Mouse (Mus musculus): ENCODE results near the gene Nqo1.
A peak's percentile ranks its signal among the peaks of the same experiment; 100 is the strongest.

Nqo1 gene

DNA sequence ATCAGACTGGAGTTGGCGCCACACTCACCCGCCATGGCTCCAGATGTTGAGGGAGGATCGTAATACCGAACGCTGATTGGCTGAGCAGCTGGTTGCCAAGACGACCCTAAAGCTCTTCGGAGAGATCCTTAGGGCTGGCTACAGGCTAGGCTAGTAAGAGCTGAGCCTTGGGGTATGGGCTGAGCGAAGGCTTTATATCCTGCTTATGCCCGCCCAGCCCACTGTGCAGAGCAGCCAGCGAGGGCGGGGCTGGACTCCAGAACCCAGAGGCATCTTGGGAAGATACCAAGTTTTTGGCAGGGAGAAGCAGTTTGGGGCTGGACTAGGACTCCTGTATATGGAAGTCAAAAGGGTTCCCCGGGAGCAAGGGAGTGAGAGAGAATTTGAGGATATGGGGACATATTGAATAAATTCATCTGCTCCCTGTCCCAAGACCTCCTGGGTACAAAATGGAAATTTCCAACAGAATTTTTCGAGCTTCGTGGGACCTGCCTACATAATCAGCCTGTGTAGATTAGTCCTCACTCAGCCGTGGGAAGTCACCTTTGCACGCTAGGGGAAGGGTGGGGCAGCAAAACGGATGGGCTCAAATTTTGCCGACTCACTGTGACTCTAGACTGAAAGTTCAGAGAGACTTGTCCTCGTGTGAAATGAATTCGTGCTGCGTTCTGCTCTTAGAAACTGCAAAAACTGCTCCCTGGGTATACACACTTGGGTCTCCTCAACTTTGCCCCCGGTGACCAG, at the start of gene Nqo1:
Gene Nqo1 (minus strand): TSS at position 169 of the 744 bp plus-strand sequence.
- DNase-seq (ENCODE audit: low spot score in 2 of 2): peak; percentile 83 to 84

DNA sequence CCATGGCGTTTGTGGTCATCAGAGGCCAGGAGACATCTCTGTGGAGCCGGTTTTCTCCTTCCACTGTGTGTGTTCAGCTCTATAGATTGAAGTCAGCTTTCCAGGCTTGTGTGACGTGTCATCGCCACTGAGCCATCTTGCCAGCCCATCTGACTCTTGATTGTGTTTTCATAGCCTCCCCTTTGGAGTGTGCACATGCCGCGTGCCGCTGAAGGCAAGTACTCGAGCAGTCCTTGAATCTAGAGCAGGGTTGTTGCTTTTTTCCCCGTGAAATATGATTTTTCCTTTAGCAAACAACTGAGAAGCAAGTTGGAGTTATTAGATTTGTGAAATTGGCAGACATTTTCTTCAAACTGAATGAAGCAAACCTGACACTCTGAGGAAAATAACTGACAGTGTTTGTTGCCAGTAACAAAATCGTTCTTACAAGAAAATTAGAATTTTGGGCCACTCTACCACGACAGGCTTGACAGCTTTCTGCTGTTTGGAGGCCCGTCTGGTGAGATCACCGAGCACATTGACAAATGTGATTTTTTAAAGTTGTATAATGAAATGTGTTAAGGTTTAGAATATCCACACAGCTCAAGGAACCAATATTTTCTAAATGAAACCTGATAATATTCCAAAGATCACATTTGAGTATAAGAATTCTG, 48.5 kb upstream of the Nqo1 start:
- DNase-seq (ENCODE audit: low spot score in 2 of 2): no peak

DNA sequence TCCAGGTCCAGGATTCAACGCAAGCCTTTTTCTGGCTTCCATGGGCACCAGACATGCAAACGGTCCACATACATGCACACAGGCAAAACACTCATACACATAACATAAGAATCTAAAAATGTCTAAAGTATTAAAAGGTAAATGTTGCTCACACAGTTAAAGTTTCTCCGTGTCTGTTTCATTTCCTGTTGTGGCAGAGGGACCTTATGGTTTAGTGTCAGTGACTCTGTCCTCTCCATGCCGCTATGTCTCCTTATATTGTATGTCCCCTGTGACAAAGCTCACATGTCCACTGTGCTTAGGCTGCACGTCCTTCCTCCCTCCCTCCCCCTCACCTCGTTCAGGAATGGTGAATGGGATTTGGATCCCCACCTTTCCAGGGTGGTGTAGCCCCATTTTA, 46.6 kb upstream of the Nqo1 start:
- no peak for DNase-seq (ENCODE audit: low spot score in 2 of 2)

DNA sequence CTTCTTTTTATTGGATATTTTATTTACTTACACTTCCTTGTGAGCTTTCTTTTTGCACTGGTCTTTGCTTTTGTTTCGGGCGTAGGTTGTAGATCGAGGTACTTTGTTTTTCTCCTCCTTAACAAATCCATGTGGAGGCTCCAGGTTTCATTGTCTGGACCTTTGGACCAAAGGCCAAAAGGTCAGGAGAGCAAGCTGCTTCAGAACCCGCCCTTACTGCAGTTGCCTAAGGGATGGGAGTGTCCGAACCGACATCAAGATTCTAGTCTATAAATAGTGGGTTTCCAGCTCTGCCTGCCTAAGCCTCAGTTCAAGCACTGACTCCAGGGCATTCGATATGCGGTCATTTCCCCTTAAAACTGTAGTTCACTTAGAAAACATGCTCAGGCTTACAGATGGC, 46.1 kb upstream of the Nqo1 start:
- DNase-seq (ENCODE audit: low spot score in 2 of 2): no peak

DNA sequence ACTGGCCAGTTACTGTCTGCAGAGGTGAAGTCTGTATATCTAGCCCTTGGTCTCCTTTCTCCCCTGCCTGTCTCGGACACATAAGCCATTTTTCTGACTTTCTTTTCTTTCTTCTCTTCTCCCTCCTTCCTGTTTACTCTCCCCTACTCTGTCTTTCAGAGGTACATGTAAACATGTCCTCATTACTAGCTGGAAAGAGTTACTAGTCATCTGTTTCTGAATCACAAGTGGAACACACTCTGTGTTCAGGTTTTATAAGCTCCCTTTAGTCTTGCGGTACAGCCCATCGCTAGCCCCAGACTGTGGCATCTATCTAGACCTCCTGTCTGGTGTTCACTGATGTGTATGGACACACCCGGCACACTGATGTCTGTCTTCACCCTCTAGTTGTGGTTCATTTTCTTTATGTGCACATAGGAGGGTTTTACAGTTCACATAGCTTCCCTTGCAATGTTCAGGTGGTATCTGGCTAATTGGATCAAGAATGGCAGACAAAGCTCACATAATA, 45.4 kb upstream of the Nqo1 start:
- DNase-seq (ENCODE audit: low spot score in 2 of 2): no peak

DNA sequence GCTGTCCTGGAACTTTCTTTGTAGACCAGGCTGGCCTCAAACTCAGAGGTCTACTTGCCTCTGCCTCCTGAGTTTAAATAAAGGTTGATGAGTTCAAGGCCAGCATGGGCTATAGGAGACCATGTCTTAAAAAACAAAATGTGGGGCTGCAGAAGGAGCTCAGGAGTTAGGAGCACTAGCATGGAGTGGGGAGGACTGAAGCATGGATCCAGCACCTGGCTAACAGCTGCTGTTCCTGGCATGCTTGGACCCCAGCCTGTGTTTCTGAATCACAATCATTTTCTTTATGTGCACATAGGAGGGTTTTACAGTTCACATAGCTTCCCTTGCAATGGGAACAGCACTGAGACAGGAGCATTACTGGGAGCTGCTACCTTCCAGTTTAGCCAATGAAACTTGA, 44.7 kb upstream of the Nqo1 start:
- DNase-seq (ENCODE audit: low spot score in 2 of 2): no peak

DNA sequence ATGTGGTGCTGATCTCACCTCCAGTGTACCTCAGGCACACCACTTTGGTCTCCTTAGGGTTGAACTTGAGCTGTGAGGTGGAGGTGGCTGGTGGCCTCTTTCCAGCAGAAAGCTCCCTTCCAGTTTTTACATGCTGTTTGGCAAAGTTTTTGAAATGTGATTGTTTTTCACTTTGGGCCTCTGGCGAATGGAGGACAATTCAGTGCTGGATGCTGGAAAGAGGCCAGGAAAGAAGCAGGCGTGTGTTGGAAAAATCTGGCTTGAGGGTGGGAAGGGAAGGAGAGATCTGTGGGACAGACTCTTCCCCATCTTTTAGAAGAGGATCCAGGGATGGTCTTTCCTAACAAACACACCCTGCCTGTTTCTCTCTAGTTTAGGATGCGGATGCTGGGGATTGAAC, 41.6 kb upstream of the Nqo1 start:
- DNase-seq (ENCODE audit: low spot score in 2 of 2): no peak

DNA sequence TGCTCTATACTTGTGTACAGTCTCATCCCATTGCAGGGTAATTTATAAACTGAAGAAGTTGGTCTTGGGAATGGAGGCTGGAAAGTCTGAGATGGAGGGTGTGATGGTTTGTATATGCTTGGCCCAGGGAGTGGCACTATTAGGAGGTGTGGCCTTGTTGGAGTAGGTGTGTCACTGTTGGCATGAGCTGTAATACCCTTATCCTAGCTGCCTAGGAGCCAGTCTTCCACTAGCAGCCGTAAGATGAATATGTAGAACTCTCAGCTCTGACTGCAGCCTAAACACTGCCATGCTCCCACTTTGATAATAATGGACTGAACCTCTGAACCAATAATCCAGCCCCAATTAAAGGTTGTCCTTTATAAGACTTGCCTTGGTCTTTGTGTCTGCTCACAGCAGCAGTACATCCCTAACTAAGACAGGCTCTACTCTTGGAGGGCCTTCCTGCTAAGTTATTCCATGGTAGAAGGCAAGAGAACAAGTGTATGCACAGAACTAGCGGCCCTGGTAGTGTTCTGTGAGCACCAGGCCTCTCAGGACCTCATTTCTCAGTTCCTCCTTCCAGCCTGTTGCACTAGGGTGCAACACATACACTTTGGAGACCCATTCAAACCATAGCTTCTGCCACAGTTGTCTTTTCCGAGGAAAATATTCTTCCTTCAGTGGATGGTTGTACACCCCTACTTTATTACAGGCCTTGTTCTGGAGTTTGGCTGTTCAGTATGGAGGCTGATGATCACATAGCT, 37.0 kb upstream of the Nqo1 start:
- DNase-seq (ENCODE audit: low spot score in 2 of 2): no peak

DNA sequence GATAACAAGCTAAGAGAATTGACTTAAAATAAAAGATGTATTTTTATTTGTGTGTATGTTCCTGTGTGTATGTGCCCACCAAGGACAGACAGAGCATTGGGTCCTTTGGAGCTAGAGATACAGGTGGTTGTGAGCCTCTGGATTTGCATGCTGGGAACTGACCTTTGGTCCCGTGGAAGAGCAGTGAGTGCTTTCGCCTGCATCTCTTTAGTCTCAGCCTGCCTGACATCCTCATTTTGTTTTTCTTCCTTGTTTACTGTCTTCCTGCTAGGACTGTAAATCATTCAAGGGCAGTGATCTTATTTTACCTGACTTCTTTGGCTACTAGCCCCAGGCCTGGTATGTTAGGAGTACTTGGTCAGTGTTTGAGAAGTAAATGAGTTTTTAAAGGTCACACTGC, 34.7 kb upstream of the Nqo1 start:
- DNase-seq (ENCODE audit: low spot score in 2 of 2): no peak

DNA sequence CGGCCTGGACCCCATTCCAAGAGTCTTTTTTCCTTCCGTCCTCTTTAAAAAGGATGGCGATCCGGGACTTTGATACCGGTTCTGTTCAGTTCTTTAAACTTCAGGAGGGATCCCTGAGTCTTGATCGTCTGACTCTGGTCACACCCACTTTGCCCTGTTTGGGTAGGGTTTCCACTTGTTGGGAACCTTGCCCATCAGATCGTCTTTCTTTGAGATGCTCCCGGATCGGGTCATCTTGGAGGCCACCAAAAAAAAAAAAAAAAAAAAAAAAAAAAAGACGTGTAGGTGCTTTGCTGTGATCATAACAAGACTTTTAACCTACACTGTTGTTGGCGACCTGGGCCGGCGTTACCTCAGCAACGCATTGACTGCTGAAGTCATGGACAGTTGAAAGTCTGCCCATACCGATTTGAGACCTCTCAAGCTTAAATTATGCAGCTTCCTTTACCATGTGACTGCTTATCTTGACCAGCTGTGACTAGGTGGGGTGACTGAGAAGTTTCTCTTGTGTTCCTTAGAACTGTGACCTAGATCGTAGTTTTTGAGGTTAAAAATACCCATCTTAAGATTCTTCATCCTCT, 33.9 kb upstream of the Nqo1 start:
- DNase-seq (ENCODE audit: low spot score in 2 of 2): peak in 1 of 2 experiments; percentile 23

DNA sequence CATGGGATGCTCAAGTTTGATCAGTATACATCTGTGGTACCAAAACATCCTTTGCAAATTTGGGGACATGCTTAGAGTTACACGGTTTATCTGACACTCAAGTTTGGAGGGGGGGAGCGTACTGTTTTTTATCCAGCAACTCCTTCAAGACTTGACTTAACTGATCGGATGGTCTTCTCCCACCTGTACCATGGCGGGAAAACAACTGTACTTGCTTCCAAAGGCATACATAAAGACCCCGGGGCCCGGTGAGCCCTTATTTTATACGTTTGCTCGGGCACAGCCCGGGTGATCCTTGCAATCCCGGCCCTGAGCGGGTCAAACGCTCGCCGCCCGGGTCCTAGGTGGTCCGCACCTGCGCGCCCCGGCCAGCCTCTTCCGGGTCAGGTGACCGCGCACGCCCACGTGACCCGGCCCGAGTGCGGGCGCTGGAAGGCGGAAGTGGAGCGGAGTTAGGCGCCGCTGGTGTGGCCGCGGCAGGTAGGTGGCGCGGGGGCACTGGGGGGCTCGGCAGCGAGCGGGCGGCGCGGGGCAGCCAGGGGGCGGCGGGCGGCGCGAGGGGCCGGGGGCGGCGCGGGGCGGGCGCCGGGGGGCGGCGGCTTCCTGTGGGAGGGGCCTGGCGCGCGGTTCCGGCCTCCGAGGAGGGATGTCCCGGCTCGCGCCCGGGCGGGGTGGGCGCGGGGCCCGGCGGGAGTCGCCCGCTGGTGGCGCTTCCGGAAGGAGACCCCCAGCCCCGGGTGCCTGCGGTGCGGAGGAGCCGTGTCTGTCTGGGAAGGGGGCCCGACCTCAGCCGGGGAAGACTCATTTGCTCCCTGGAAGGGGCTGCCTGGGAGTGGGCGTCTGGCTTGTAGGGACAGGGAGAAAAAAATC, 33.2 kb upstream of the Nqo1 start, which contains the start of gene Wwp2:
Gene Wwp2 (plus strand): TSS at position 404 of the 870 bp plus-strand sequence.
- peak; percentile 70 to 74 for DNase-seq (ENCODE audit: low spot score in 2 of 2)

DNA sequence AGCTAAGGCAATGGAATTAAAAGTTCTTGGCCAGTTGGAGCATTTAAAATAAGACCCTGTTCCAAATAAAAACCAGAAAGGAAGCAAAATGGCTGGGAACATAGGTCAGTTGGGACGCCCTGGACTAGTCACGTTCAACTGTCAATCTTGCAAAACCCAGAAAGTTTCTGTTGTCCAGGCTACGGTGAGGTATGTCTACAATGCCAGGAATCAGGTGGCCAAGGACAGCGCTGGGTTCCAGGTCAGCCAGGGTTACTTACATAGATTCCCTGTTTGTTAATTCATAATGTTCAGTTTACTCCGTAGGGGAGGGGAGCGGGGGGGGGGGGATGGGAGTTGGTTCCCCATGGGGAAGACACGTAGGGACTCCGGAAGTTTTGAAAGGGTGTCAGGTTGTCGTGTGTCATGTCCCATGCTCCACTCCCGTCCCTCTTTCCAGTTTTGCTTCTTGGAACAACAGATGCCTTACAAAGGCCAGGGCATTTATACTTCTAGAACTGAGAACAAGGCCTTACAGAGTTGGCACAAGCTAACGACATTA, 32.5 kb upstream of the Nqo1 start:
- DNase-seq (ENCODE audit: low spot score in 2 of 2): no peak

DNA sequence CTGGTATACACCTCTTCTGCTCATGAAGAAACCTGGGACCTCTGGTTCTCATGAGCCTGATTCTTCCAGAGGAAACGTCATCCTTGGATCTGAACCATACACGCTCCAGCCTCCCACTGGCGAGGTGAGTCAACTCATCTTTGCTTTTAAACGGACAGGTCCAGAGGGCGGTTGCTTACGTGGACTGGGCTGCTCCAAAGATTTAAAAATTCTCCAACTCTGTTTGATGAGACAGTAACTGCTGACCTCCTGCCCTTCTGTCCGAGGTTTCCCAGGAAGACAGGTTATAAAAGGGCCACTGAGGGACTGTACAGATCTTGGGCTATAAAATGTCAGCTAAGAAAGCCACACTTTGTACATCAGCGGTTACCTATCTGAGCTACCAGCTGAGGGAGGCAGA, 27.8 kb upstream of the Nqo1 start:
- no peak for DNase-seq (ENCODE audit: low spot score in 2 of 2)

DNA sequence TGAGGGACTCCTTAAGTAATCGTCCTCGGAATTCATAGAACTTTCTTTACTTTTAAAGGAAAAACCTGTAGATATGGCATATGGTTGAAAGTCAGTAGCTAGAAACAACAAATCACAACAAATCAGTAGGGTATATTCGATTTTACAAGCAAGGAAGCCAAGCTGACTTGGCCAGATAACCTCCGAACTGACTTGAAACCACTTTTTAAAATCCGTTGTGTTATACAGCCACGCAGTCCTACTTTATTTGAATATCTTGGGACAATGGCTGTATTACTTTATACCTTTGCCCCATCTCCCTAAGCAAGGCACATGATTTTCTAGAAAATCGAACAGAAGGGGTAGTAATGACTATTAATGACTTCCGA, 22.2 kb upstream of the Nqo1 start:
- no peak for DNase-seq (ENCODE audit: low spot score in 2 of 2)

DNA sequence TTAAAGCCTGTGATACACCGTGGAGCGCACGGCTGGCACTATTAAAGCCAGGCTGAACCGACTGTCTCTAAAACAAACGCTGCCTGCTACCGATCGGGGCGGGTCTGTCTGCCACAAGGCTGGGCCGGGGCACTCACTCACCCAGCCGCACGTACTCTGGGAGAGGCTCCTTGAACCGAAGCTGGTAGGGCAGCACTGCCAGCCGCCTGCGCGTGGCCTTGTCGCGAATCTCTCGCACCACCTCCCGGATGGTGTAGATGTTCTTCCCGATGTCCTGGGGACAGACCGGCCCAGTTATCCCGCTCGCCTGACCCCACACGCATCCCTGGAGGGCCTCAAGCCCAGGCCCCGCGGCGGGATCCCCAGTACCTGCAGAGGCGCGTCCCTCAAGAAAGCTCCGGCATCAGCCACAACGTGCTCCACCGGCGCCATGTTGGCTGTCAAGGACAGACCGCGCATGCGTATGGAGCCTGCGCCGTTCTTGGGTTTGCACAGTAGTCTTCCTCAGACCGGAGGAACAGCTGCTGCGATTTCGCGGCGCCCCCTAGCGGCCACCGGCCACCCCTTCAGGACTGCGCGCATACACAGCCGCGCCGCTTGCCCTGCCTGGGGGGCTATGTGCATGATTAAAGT, 21.7 kb upstream of the Nqo1 start, which contains the start of gene Nob1:
Gene Nob1 (minus strand): TSS at position 455 of the 633 bp plus-strand sequence.
- peak; percentile 94 to 98 for DNase-seq (ENCODE audit: low spot score in 2 of 2)

DNA sequence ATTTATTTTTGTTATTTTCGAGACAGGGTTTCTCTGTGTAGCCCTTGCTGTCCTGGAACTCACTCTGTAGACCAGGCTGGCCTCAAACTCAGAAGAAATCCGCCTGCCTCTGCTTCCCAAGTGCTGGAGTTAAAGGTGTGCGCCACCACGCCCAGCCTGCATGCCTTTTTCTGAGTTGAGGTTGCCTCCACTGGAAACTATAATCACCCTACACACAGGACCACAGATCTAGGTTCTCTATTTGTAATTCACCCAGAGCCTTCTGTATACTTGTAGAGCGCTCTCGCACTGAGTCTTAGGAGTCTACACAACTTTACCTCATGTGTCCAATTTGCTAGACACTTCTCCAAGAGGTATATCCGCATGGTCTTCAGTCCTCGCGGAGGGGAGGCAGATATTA, 21.2 kb upstream of the Nqo1 start:
- DNase-seq (ENCODE audit: low spot score in 2 of 2): no peak

DNA sequence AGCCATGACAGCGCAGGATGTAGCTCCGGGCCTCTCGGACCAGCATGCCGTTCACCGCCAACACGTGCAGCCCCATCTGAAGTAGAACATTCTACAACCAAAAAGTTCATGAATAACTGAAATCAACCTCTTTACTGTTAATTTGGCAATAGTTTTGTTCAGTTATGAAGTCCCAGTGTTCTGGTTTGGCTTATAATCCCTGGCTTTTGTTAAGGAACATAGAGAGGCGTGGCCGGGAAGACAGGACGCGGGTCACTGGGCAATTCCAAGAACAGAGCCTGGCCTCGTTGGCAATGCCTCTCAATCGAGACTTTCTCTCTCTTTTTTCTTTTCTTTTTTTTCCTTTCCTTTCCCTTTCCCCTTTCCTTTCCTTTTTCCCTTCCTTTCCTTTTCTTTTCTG, 14.0 kb upstream of the Nqo1 start:
- DNase-seq (ENCODE audit: low spot score in 2 of 2): no peak

DNA sequence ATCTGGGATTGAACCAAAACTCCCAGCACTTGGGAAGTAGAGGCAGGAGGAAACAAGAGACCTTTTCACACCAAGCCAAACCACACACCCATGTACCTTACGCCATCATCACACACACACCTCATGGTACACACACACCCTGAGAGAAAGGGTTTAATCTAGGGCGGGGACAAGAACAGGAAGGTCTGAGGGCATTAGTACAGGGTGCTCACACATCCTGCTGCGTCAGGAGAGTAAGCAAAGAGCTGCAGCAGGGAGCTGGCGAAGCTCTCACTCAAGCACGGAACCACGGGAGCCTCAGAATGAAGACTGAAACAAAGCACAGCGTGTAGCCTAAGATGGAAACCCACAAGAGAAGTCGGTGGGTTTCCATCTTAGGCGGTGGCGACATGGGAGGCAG, 10.9 kb upstream of the Nqo1 start:
- DNase-seq (ENCODE audit: low spot score in 2 of 2): no peak

DNA sequence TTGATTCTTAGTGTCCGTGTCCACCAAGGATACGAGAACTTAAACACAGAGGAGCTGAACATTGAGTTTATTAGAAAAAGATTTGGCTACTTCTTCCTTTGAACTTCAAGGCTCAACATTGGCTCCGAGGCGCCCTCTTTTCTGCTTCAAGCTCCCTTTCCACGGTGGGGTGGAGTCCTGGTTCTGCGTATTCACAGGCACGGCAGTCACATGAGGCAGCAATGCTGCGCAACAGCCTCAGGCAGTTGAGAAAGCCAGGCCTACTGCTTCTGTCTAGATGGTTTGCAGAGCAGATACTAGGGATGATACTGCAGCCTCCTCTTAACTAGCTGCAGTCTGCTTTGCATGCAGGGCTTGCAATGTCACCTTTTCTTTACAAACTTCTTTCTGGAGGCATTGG, 9.5 kb upstream of the Nqo1 start:
- DNase-seq (ENCODE audit: low spot score in 2 of 2): no peak

DNA sequence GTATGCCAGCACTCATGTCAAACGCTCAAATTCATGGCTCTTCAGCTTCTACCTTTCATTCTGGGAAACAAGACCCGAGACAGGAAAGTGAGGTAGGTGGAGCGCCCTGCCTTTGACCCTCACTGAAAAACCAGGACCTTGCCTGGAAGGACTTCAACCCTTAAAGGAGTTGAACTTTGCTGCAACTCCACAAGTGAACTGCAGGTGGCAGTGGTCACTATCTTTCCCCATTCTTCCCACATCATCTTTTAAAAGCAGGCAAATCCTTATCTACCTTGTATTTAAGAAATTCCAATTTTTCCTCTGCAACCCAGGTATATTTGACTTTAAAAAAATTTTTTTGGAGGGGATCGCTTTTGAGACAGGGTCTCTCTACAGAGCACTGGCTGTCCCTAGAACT, 8.4 kb upstream of the Nqo1 start:
- no peak for DNase-seq (ENCODE audit: low spot score in 2 of 2)
